Comparison of ENCODE assay signal across 8 mouse cellular contexts in the genomic region with DNA sequence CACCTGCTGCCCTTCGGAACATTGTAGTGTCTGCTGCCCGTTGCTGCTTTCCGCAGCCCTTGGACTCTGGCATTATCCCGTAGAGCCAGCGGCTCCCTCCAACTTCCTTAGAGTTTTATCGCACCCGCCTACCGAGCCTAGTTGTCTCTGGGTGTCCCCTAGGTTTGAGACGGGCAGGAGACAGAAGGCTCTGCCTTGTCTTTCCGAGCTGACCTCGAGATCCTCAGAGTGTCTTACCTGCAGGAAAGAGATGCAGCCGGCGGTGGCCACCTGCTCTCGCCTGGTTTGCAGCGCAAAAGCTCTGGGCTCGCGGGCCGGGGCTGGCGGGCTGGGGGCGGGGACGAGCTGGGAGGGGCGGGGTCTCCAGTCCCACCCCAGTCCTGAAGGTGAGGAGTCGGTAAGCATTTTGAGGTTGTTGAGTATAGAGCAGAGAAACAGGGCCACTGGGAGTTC. TPM values are rescaled to one million over a fixed set of nuclear protein-coding genes. Genes with fewer than 3 reads are reported as not detected.
DNase-seq lines count a peak whose midpoint lies in the region; ATAC-seq and TF ChIP-seq lines count a peak whose summit lies in the region.

Zfp385c (minus strand) TSS at position 292 of the 453 bp plus-strand sequence.

- H3K27me3 ChIP-seq in neural tube, embryonic 11.5 days (ENCODE audit: control insufficient read depth, insufficient read depth, low read length), result peaks cover 18% of the 10 kb centered on the region
- peaks cover 3% of the 10 kb centered on the region for H3K27me3 ChIP-seq in forebrain, postnatal 0 days (ENCODE audit: insufficient read depth, low read length)
- peaks cover 51% of the 10 kb centered on the region for H3K27me3 ChIP-seq in liver, embryonic 12.5 days (replicated peaks)

- no peak for ATAC-seq in neural tube, embryonic 11.5 days (ENCODE audit: insufficient read depth, low FRiP score, low TSS enrichment)
- no peak for ATAC-seq in forebrain, postnatal 0 days
- no peak for ATAC-seq in liver, embryonic 12.5 days

- no peak for DNase-seq in neural tube, embryonic 11.5 days (ENCODE audit: low spot score)
- DNase-seq in neural tube, embryonic 10.5 days (ENCODE audit: extremely low spot score, low spot score), result no peak
- no peak for DNase-seq in forebrain, postnatal 0 days
- DNase-seq in thymus, postnatal 0 days (ENCODE audit: low spot score), result peak; percentile 48
- DNase-seq in adrenal gland, adult 18-20 months (ENCODE audit: low spot score in 2 of 2), result no peak
- DNase-seq in layer of hippocampus, postnatal 14 days (ENCODE audit: low spot score in 2 of 2), result no peak
- DNase-seq in natural killer cell, adult 2 months (ENCODE audit: low spot score in 2 of 2), result no peak

- no peaks in the 10 kb centered on the region for H3K9me3 ChIP-seq in neural tube, embryonic 11.5 days (ENCODE audit: control insufficient read depth, low read length)
- H3K9me3 ChIP-seq in forebrain, postnatal 0 days (ENCODE audit: low read length), result no peaks in the 10 kb centered on the region
- no peaks in the 10 kb centered on the region for H3K9me3 ChIP-seq in liver, embryonic 12.5 days (replicated peaks)

- 1% methylated on average over 23 of the region's 23 CpGs for WGBS in neural tube, embryonic 11.5 days
- 2% methylated on average over 23 of the region's 23 CpGs for WGBS in forebrain, postnatal 0 days
- 1% methylated on average over 23 of the region's 23 CpGs for WGBS in liver, embryonic 12.5 days (ENCODE audit: insufficient replicate concordance)

- TF ChIP-seq CTCF in forebrain, postnatal 0 days (IDR thresholded peaks at IDR 0.05; ENCODE audit: low read depth), result no peak

- peak within 1 kb of the TSS; percentile 20 for H3K4me3 ChIP-seq in neural tube, embryonic 11.5 days (ENCODE audit: low read depth, low read length)
- peak within 1 kb of the TSS; percentile 1; the same call in 1 of the 2 replicates for H3K4me3 ChIP-seq in forebrain, postnatal 0 days (ENCODE audit: low read depth, low read length)
- H3K4me3 ChIP-seq in liver, embryonic 12.5 days, result peak within 1 kb of the TSS; percentile 35

- H3K27ac ChIP-seq in neural tube, embryonic 11.5 days (ENCODE audit: low read depth, low read length), result no peak within 1 kb of the TSS
- H3K27ac ChIP-seq in forebrain, postnatal 0 days (ENCODE audit: low read depth, low read length), result no peak within 1 kb of the TSS
- no peak within 1 kb of the TSS for H3K27ac ChIP-seq in liver, embryonic 12.5 days

- H3K4me1 ChIP-seq in neural tube, embryonic 11.5 days (ENCODE audit: control insufficient read depth, insufficient read depth, low read length), result no peaks in the 10 kb centered on the region; the same call in 1 of the 2 replicates
- no peaks in the 10 kb centered on the region for H3K4me1 ChIP-seq in forebrain, postnatal 0 days (ENCODE audit: insufficient read depth)
- H3K4me1 ChIP-seq in liver, embryonic 12.5 days, result peaks cover 13% of the 10 kb centered on the region

- peak within 1 kb of the TSS; percentile 29; the same call in 1 of the 2 replicates for H3K9ac ChIP-seq in neural tube, embryonic 11.5 days (ENCODE audit: low read length)
- no peak within 1 kb of the TSS for H3K9ac ChIP-seq in forebrain, postnatal 0 days
- H3K9ac ChIP-seq in liver, embryonic 12.5 days, result 0 out of 2 replicates have a peak within 1 kb of the TSS, but pooled peaks have one; percentile 37

- peak within 1 kb of the TSS; percentile 49 for H3K4me2 ChIP-seq in neural tube, embryonic 11.5 days (ENCODE audit: low read depth)
- H3K4me2 ChIP-seq in forebrain, postnatal 0 days (ENCODE audit: low read depth), result peak within 1 kb of the TSS; percentile 47
- H3K4me2 ChIP-seq in liver, embryonic 12.5 days, result peak within 1 kb of the TSS; percentile 69

- no peaks in the 10 kb centered on the region for H3K36me3 ChIP-seq in neural tube, embryonic 11.5 days (ENCODE audit: control insufficient read depth, insufficient read depth, low read length)
- H3K36me3 ChIP-seq in forebrain, postnatal 0 days (ENCODE audit: insufficient read depth), result no peaks in the 10 kb centered on the region
- no peaks in the 10 kb centered on the region for H3K36me3 ChIP-seq in liver, embryonic 12.5 days

RNA-seq across cellular contexts. Expression of gene Zfp385c, which starts in this region (rescaled TPM):
- 0.32 TPM in 1 of 2 replicates, not detected in the other for polyA plus RNA-seq in neural tube, embryonic 11.5 days (2014; fragmentation: Nextera tagmentation; extraction: Ambion mirVana)
- 1.7 and 2.0 TPM in 2 replicates for total RNA-seq in forebrain, postnatal 0 days (2014; rRNA removed)
- polyA plus RNA-seq in forebrain, postnatal 0 days (2015; fragmentation: Nextera tagmentation; extraction: Ambion mirVana), result 0.40 and 1.0 TPM in 2 replicates
- 0.32 TPM in 1 of 2 replicates, not detected in the other for polyA plus RNA-seq in liver, embryonic 12.5 days (2016; fragmentation: Nextera tagmentation; extraction: Ambion mirVana)
- 0.12 TPM in 1 of 2 replicates, not detected in the other for polyA plus RNA-seq in thymus, postnatal 0 days (2015; fragmentation: Nextera tagmentation; extraction: Ambion mirVana)
- under 1 TPM; 0.10 to 0.16 TPM for total RNA-seq in adrenal gland, adult 18-20 months (2021)
- total RNA-seq in layer of hippocampus, postnatal 14 days (2021), result 1 to 10 TPM in 1 of 2 experiments, under 1 TPM in 1; 0.17 to 1.2 TPM

Comparison
In these comparisons a context has a peak if more than half of its experiments do, and no peak if none do; other contexts are left out.
1. Peak in DNase-seq in thymus, postnatal 0 days; RNA of the gene not detected or under 1 TPM.